Mouse (Mus musculus) stomach, embryonic 16.5 days (tissue): ENCODE data around the gene 4931428F04Rik. TPM values are rescaled to one million over a fixed set of nuclear protein-coding genes. Genes with fewer than 3 reads are reported as not detected.

ENCODE experiments used
- ATAC-seq: fragments of 200-750 bp; cut with Nextera tagmentation; 2 replicates; pipeline ENCODE4 v1.8.0; 2017; ENCODE audit warnings: moderate number of reproducible peaks, moderate TSS enrichment; ENCODE audit not compliant: insufficient read depth, low FRiP score
- H3K27ac ChIP-seq: fragments of 300-500 bp; sonication (generic); 2 replicates; pipeline ENCODE4 v1.5.1; 2014; ENCODE audit warnings: low read length
- H3K27me3 ChIP-seq: fragments of 300-500 bp; sonication (generic); 2 replicates; pipeline ENCODE4 v1.6.1; 2014; ENCODE audit warnings: low read length, control low read depth, mixed read lengths; ENCODE audit not compliant: control insufficient read depth, insufficient read depth
- H3K36me3 ChIP-seq: fragments of 300-500 bp; sonication (generic); 2 replicates; pipeline ENCODE4 v1.6.1; 2014; ENCODE audit warnings: low read length; ENCODE audit not compliant: control insufficient read depth, insufficient read depth
- H3K4me1 ChIP-seq: fragments of 300-500 bp; sonication (generic); 2 replicates; pipeline ENCODE4 v1.6.1; 2014; ENCODE audit warnings: low read length, control low read depth, mixed read lengths; ENCODE audit not compliant: control insufficient read depth, insufficient read depth
- H3K4me2 ChIP-seq: fragments of 300-500 bp; sonication (generic); 2 replicates; pipeline ENCODE4 v1.6.1; 2014; ENCODE audit warnings: low read depth, low read length, mixed read lengths
- H3K4me3 ChIP-seq: fragments of 300-500 bp; sonication (generic); replicated peaks from 2 replicates; pipeline ENCODE4 v1.5.1; 2014; ENCODE audit warnings: mild to moderate bottlenecking, low read length
- H3K9ac ChIP-seq: fragments of 300-500 bp; sonication (generic); 2 replicates; pipeline ENCODE4 v1.6.1; 2014; ENCODE audit warnings: low read length
- H3K9me3 ChIP-seq: fragments of 300-500 bp; sonication (generic); replicated peaks from 2 replicates; pipeline ENCODE4 v1.6.1; 2016; ENCODE audit warnings: low read length, control low read depth; ENCODE audit not compliant: control insufficient read depth
- WGBS: fragments of 180-500 bp; shearing (Covaris S2); extraction: QIAGEN DNeasy Blood & Tissue Kit; methylation state at CpG from one replicate; pipeline ENCODE4 v1.1.7; 2014; 5-methylcytosine and 5-hydroxymethylcytosine counted together
- polyA plus RNA-seq: library from polyadenylated mRNA; unstranded; fragments of >200 nt; fragmentation: Nextera tagmentation; extraction: Ambion mirVana; gene quantifications from 2 replicates; pipeline ENCODE4 v1.2.1, GENCODE M21; 2015

4931428F04Rik gene
- polyA plus RNA-seq, 1 experiment from 2014 or later = 8.0 TPM

- peaks cover 17% of the 10 kb centered on the region for H3K4me1 ChIP-seq
- peak overlapping the region; percentile 94 for H3K9ac ChIP-seq
- peak overlapping the region; percentile 75; the same call in 1 of the 2 replicates for H3K27ac ChIP-seq
- peak overlapping the region; percentile 79 for H3K4me2 ChIP-seq
- H3K9me3 ChIP-seq = no peaks in the 10 kb centered on the region
- H3K36me3 ChIP-seq = peaks cover 21% of the 10 kb centered on the region
- ATAC-seq = peak; percentile 37; the same call in 1 of the 2 replicates
- H3K27me3 ChIP-seq = no peaks in the 10 kb centered on the region
- under 1% methylated on average over 12 of the region's 12 CpGs for WGBS
- peak overlapping the region; percentile 92 for H3K4me3 ChIP-seq
Observed at GRCm38 (mm10) chr8:105325641-105326093, 36.0 kb upstream of the 4931428F04Rik start.

- Histone ChIP-seq H3K4me1 (peaks cover 17% of the 10 kb centered on the region), H3K9ac (no peak overlapping the region), H3K27me3 (no peaks in the 10 kb centered on the region), H3K9me3 (no peaks in the 10 kb centered on the region), H3K4me2 (no peak overlapping the region), H3K36me3 (0 out of 2 replicates have a peak, but pooled peaks cover 4% of the 10 kb centered on the region), H3K4me3 (no peak overlapping the region), H3K27ac (no peak overlapping the region)
- 78% methylated on average over 4 of the region's 4 CpGs for WGBS
- no peak for ATAC-seq
Observed at GRCm38 (mm10) chr8:105323183-105323582, 33.5 kb upstream of the 4931428F04Rik start.

- Histone ChIP-seq H3K27me3 (no peaks in the 10 kb centered on the region), H3K9ac (no peak overlapping the region), H3K4me1 (no peaks in the 10 kb centered on the region), H3K4me2 (no peak overlapping the region), H3K9me3 (no peaks in the 10 kb centered on the region), H3K36me3 (no peaks in the 10 kb centered on the region), H3K4me3 (no peak overlapping the region), H3K27ac (no peak overlapping the region)
- 82% methylated on average over 11 of the region's 11 CpGs for WGBS
- ATAC-seq = no peak
Observed at GRCm38 (mm10) chr8:105318662-105319190, 29.1 kb upstream of the 4931428F04Rik start.

- 85% methylated on average over 4 of the region's 4 CpGs for WGBS
- Histone ChIP-seq H3K27me3 (no peaks in the 10 kb centered on the region), H3K36me3 (no peaks in the 10 kb centered on the region), H3K4me2 (no peak overlapping the region), H3K4me3 (no peak overlapping the region), H3K9me3 (no peaks in the 10 kb centered on the region), H3K4me1 (no peaks in the 10 kb centered on the region), H3K27ac (no peak overlapping the region), H3K9ac (no peak overlapping the region)
- no peak for ATAC-seq
Observed at GRCm38 (mm10) chr8:105317941-105318340, 28.3 kb upstream of the 4931428F04Rik start.

- ATAC-seq = no peak
- Histone ChIP-seq H3K9ac (no peak overlapping the region), H3K4me1 (no peaks in the 10 kb centered on the region), H3K27ac (no peak overlapping the region), H3K4me2 (no peak overlapping the region), H3K36me3 (0 out of 2 replicates have a peak, but pooled peaks cover 5% of the 10 kb centered on the region), H3K4me3 (no peak overlapping the region), H3K9me3 (no peaks in the 10 kb centered on the region), H3K27me3 (no peaks in the 10 kb centered on the region)
- 90% methylated on average over 18 of the region's 18 CpGs for WGBS
Observed at GRCm38 (mm10) chr8:105315073-105315769, 25.6 kb upstream of the 4931428F04Rik start.

- Histone ChIP-seq H3K4me2 (no peak overlapping the region), H3K9me3 (no peaks in the 10 kb centered on the region), H3K36me3 (peaks cover 5% of the 10 kb centered on the region; the same call in 1 of the 2 replicates), H3K4me1 (no peaks in the 10 kb centered on the region), H3K27me3 (no peaks in the 10 kb centered on the region), H3K27ac (no peak overlapping the region), H3K4me3 (no peak overlapping the region), H3K9ac (no peak overlapping the region)
- ATAC-seq = no peak
- 76% methylated on average over 9 of the region's 9 CpGs for WGBS
Observed at GRCm38 (mm10) chr8:105313622-105314402, 24.1 kb upstream of the 4931428F04Rik start.

GRCm38 (mm10) chr8:105312891-105313481 lies 23.3 kb upstream of the 4931428F04Rik start:
- Histone ChIP-seq H3K27me3 (no peaks in the 10 kb centered on the region), H3K9ac (no peak overlapping the region), H3K4me2 (no peak overlapping the region), H3K36me3 (peaks cover 6% of the 10 kb centered on the region; the same call in 1 of the 2 replicates), H3K4me1 (no peaks in the 10 kb centered on the region), H3K9me3 (no peaks in the 10 kb centered on the region), H3K27ac (no peak overlapping the region), H3K4me3 (no peak overlapping the region)
- no peak; the same call in 1 of the 2 replicates for ATAC-seq
- WGBS = 84% methylated on average over 8 of the region's 8 CpGs

GRCm38 (mm10) chr8:105311718-105312117 lies 22.1 kb upstream of the 4931428F04Rik start:
- peaks cover 9% of the 10 kb centered on the region; the same call in 1 of the 2 replicates for H3K36me3 ChIP-seq
- WGBS = 73% methylated on average over 1 of the region's 1 CpGs
- no peak overlapping the region for H3K9ac ChIP-seq
- H3K27me3 ChIP-seq = no peaks in the 10 kb centered on the region
- H3K4me3 ChIP-seq = no peak overlapping the region
- no peak overlapping the region for H3K4me2 ChIP-seq
- no peaks in the 10 kb centered on the region for H3K9me3 ChIP-seq
- H3K4me1 ChIP-seq = no peaks in the 10 kb centered on the region
- ATAC-seq = no peak
- no peak overlapping the region for H3K27ac ChIP-seq
